Mouse (Mus musculus): ENCODE results near the gene Zfp266. TPM values are rescaled to one million over a fixed set of nuclear protein-coding genes. Genes with fewer than 3 reads are reported as not detected.

The Zfp266 gene
- total RNA-seq, 2 experiments from 2014 or later = 38.8 to 50.0 TPM

GRCm38 (mm10) chr9:20492527-20493233, 28.5 kb downstream of the Zfp266 start, which contains the start of gene Zfp426:
TSS of gene Zfp426 (minus strand) at chr9:20492746.
- DNase-seq = peak; percentile 89

- DNase-seq = no peak
Measured at GRCm38 (mm10) chr9:20491858-20492526, 29.2 kb downstream of the Zfp266 start.

GRCm38 (mm10) chr9:20489536-20489935, 31.7 kb downstream of the Zfp266 start:
- no peak for DNase-seq

GRCm38 (mm10) chr9:20479396-20479795, 41.8 kb downstream of the Zfp266 start:
- DNase-seq = peak; percentile 59

GRCm38 (mm10) chr9:20476632-20477031, 44.6 kb downstream of the Zfp266 start:
- no peak for DNase-seq

GRCm38 (mm10) chr9:20466761-20467442, 54.3 kb downstream of the Zfp266 start:
- peak; percentile 76 for DNase-seq

GRCm38 (mm10) chr9:20459377-20460317, 61.6 kb downstream of the Zfp266 start, which contains the start of gene Zfp26:
TSS of gene Zfp26 (minus strand) at chr9:20460162.
- peak; percentile 81 for DNase-seq

- no peak for DNase-seq
Measured at GRCm38 (mm10) chr9:20453647-20454046, 67.6 kb downstream of the Zfp266 start.

- DNase-seq = no peak
Measured at GRCm38 (mm10) chr9:20451493-20451892, 69.7 kb downstream of the Zfp266 start.

Other genes starting within 250 kb of the Zfp266 start
- not detected for gene Olfr39, start 239.1 kb downstream of the Zfp266 start, total RNA-seq (2021)
- gene Olfr873, start 222.9 kb downstream of the Zfp266 start, total RNA-seq (2021) = not detected
- gene Olfr18, start 185.3 kb downstream of the Zfp266 start, total RNA-seq (2021) = not detected
- 1 to 10 TPM; 8.5 to 9.6 TPM for gene Zfp560, start 136.2 kb downstream of the Zfp266 start, total RNA-seq (2021)
- 10 to 100 TPM; 19.4 to 26.9 TPM for gene Zfp26, start 61.3 kb downstream of the Zfp266 start, total RNA-seq (2021)
- 10 to 100 TPM; 20.2 to 21.5 TPM for gene Zfp426, start 28.7 kb downstream of the Zfp266 start, total RNA-seq (2021)
- 10 to 100 TPM in 1 of 2 experiments, 1 to 10 TPM in 1; 5.8 to 13.3 TPM for gene Zfp846, start 59.9 kb upstream of the Zfp266 start, total RNA-seq (2021)
- gene Ubl5, start 121.5 kb upstream of the Zfp266 start, total RNA-seq (2021) = 100 to 1,000 TPM; 295 to 301 TPM
- gene Fbxl12, start 123.3 kb upstream of the Zfp266 start, total RNA-seq (2021) = 10 to 100 TPM; 16.8 to 24.5 TPM
- 10 to 100 TPM; 19.5 to 20.7 TPM for gene Pin1, start 130.7 kb upstream of the Zfp266 start, total RNA-seq (2021)
- 1 to 10 TPM; 3.3 to 6.4 TPM for gene Olfm2, start 224.9 kb upstream of the Zfp266 start, total RNA-seq (2021)

Measured in adrenal gland, postnatal 10 days (tissue).